Mouse (Mus musculus) brown adipose tissue, adult 24 weeks (tissue): ENCODE measurements at regions not wholly inside any gene's neighbourhood (a gene's known extent, or its start where the extent isn't known, plus 50 kb on each side); places are given as distances from the start of the nearest gene placed in this dataset.

Source experiments
- H3K27ac ChIP-seq: fragments of 200-500 bp; replicated peaks from 2 replicates; pipeline ENCODE4 v1.5.1; 2012; ENCODE audit warnings: low read depth, mild to moderate bottlenecking, low read length
- H3K4me1 ChIP-seq: fragments of 200-500 bp; 2 replicates; pipeline ENCODE4 v1.6.1; 2012; ENCODE audit warnings: low read length, mixed read lengths; ENCODE audit not compliant: control insufficient read depth, insufficient read depth, insufficient read length
- H3K4me3 ChIP-seq: fragments of 200-500 bp; 2 replicates; pipeline ENCODE4 v1.5.1; 2012; ENCODE audit warnings: low read depth, mild to moderate bottlenecking, low read length, moderate library complexity; ENCODE audit not compliant: insufficient read depth

DNA sequence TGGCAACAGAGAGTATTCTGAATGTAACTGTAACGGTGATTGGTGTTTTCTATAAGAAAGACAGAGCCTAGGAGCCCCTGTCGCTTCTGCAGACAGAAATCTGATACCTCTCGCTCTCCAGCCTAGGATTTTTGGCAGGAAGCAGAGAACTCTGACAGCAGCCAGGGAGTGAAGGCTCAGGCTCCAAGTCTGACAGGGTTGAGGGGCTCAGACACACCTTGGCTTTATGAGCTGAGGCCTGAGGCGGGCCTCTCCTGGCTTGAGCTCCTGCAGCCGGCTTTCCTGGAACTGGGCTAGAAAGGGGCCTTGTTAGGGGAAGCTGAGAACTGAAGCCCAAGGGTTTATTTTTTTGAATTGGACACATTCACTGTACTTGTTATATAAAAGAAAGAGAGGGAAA, 57.7 kb upstream of the Boc start:
- H3K27ac ChIP-seq: no peak overlapping the region
- H3K4me1 ChIP-seq: peaks cover 3% of the 10 kb centered on the region; the same call in 1 of the 2 replicates
- no peak overlapping the region for H3K4me3 ChIP-seq

- H3K4me3 ChIP-seq: no peak overlapping the region
- no peak overlapping the region for H3K27ac ChIP-seq
- peaks cover 3% of the 10 kb centered on the region; the same call in 1 of the 2 replicates for H3K4me1 ChIP-seq
Observed at GRCm38 (mm10) chr16:44615878-44616206, 57.1 kb upstream of the Boc start.

DNA sequence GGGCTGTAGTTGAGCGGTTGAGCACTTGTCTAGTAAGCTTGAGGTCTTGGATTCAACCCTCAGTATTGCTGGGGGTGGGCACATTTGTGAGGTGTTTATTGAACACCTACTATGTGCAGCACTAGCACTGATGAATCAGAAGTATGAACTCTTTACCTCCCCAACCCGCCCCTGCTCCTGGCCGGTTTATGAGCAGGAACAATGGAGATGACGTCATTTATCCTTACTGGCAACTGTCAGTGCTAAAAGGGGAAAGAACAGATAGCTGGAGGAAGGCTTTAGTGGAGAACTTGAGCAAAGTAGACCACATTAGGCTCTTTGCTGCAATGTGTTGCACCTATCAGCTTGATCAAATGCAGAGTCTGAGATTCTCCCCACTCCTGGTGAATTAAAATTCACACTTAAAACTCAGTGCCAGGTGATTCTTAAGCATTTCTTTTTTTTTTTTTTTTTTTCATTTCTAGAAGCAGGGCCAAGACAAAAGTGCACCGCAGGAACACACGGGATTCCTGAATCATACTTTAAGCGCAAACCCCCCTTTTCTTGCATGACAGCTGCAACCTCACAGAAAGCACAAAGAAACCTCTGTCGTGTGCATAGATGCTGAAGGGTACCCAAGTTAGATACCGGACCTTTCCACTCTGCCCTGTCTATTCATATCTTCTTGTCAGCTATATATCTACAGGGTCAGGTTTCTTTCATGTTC, 56.6 kb upstream of the Boc start:
- Histone ChIP-seq H3K4me1 (no peaks in the 10 kb centered on the region), H3K4me3 (no peak overlapping the region), H3K27ac (no peak overlapping the region)

GRCm38 (mm10) chr16:44614235-44614634, 55.5 kb upstream of the Boc start:
- no peak overlapping the region for H3K4me3 ChIP-seq
- no peak overlapping the region for H3K27ac ChIP-seq
- no peaks in the 10 kb centered on the region for H3K4me1 ChIP-seq

DNA sequence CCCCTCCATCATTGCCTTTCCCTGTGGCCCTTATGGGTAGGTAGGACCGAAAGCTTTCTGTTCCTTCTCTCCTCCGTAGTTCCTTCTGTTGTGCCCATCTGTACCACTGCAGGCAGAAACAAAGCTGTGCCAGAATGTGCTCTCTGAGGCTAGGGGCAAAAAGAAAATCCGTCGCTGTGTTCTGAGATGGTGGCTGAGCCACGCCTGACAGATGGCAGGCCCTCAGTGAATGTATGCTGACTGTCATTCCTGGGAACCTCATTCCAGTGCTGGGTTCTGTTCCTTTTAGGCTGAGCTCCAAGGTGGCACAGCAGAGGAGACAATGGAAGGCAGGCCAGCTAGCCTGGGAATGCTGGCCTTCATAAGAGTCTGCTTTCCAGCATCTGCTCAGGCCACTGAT, 54.0 kb upstream of the Boc start:
- no peak overlapping the region for H3K27ac ChIP-seq
- no peaks in the 10 kb centered on the region for H3K4me1 ChIP-seq
- H3K4me3 ChIP-seq: no peak overlapping the region

DNA sequence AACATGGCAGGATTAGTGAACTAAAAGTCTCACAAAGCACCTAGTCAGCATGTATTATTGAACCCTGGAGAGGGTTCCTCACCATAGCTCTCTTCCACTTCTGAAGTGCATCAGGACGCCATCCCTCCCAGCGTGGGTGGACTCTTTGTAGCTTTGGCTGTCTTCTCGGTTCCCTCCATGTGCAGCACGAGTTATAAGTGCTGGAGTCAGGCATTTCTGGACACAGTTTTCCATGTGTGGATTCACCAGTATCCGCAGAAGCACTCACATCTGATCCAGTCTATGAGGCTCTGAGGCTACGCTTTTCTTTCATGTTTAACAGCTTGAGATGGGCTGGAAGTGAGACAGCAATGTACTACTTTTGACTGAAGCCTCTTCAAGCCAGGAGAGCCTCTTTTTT, 52.8 kb upstream of the Boc start:
- no peak overlapping the region for H3K27ac ChIP-seq
- H3K4me3 ChIP-seq: no peak overlapping the region
- no peaks in the 10 kb centered on the region for H3K4me1 ChIP-seq

DNA sequence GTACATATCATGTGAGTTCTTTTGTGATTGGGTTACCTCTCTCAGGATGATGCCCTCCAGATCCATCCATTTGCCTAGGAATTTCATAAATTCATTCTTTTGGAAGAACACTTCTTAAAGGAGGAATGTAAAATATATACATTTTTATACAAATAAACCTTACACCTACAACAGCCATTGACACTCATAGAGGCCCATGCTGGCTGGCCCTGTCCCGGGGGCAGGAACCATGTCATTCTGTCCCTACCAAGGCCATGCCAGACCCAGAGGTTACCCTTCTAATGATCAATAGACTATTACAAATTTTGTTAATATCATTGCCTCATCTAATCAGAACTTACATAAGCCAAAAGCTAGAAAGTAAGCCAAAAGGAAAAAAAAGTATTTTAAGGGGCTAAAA, 49.9 kb upstream of the Boc start:
- Histone ChIP-seq H3K4me1 (no peaks in the 10 kb centered on the region), H3K27ac (no peak overlapping the region), H3K4me3 (no peak overlapping the region)
